Mouse (Mus musculus) stomach, embryonic 15.5 days (tissue): ENCODE data around the gene Nid1. TPM values are rescaled to one million over a fixed set of nuclear protein-coding genes. Genes with fewer than 3 reads are reported as not detected.
A peak's percentile ranks its signal among the peaks of the same experiment; 100 is the strongest.

ENCODE experiments used
- ATAC-seq: fragments of 200-750 bp; cut with Nextera tagmentation; 2 replicates; pipeline ENCODE4 v1.8.0; 2017; ENCODE audit warnings: low read depth, moderate number of reproducible peaks, moderate TSS enrichment; ENCODE audit not compliant: insufficient read depth, low FRiP score
- H3K27ac ChIP-seq: fragments of 300-500 bp; sonication (generic); 2 replicates; pipeline ENCODE4 v1.5.1; 2015; ENCODE audit warnings: mild to moderate bottlenecking, inconsistent platforms
- H3K27me3 ChIP-seq: fragments of 300-500 bp; sonication (generic); replicated peaks from 2 replicates; pipeline ENCODE4 v1.6.1; 2015; ENCODE audit warnings: inconsistent platforms
- H3K36me3 ChIP-seq: fragments of 300-500 bp; sonication (generic); 2 replicates; pipeline ENCODE4 v1.6.1; 2015; ENCODE audit warnings: inconsistent platforms
- H3K4me1 ChIP-seq: fragments of 300-500 bp; sonication (generic); 2 replicates; pipeline ENCODE4 v1.6.1; 2015; ENCODE audit warnings: inconsistent platforms
- H3K4me2 ChIP-seq: fragments of 300-500 bp; sonication (generic); 2 replicates; pipeline ENCODE4 v1.6.1; 2015; ENCODE audit warnings: mild to moderate bottlenecking, inconsistent platforms
- H3K4me3 ChIP-seq: fragments of 300-500 bp; sonication (generic); replicated peaks from 2 replicates; pipeline ENCODE4 v1.5.1; 2015; ENCODE audit warnings: inconsistent platforms
- H3K9ac ChIP-seq: fragments of 300-500 bp; sonication (generic); 2 replicates; pipeline ENCODE4 v1.6.1; 2015; ENCODE audit warnings: inconsistent platforms
- H3K9me3 ChIP-seq: fragments of 300-500 bp; sonication (generic); 2 replicates; pipeline ENCODE4 v1.6.1; 2016; ENCODE audit warnings: inconsistent platforms
- WGBS: fragments of 180-500 bp; shearing (Covaris S2); methylation state at CpG from one replicate; pipeline ENCODE4 v1.1.7; 2015; 5-methylcytosine and 5-hydroxymethylcytosine counted together
- polyA plus RNA-seq: library from polyadenylated mRNA; unstranded; fragments of >200 nt; fragmentation: Nextera tagmentation; extraction: Ambion mirVana; gene quantifications from 2 replicates; pipeline ENCODE4 v1.2.1, GENCODE M21; 2015

Nid1 gene
- polyA plus RNA-seq, 1 experiment from 2014 or later, result 74.2 TPM

- Histone ChIP-seq H3K27ac (peak overlapping the region; percentile 32; the same call in 1 of the 2 replicates), H3K9ac (no peak overlapping the region), H3K4me1 (no peaks in the 10 kb centered on the region), H3K9me3 (no peaks in the 10 kb centered on the region), H3K36me3 (peaks cover 12% of the 10 kb centered on the region; the same call in 1 of the 2 replicates), H3K27me3 (no peaks in the 10 kb centered on the region), H3K4me3 (no peak overlapping the region), H3K4me2 (no peak overlapping the region)
- WGBS, result 46% methylated on average over 5 of the region's 5 CpGs
- peak; percentile 70; the same call in 1 of the 2 replicates for ATAC-seq
Observed at GRCm38 (mm10) chr13:13481033-13481432, 43.7 kb downstream of the Nid1 start.

- Histone ChIP-seq H3K9ac (no peak overlapping the region), H3K9me3 (no peaks in the 10 kb centered on the region), H3K36me3 (peaks cover 12% of the 10 kb centered on the region; the same call in 1 of the 2 replicates), H3K4me2 (no peak overlapping the region), H3K4me3 (no peak overlapping the region), H3K4me1 (no peaks in the 10 kb centered on the region), H3K27me3 (no peaks in the 10 kb centered on the region), H3K27ac (0 out of 2 replicates have a peak overlapping the region, but pooled peaks have one; percentile 32)
- no peak for ATAC-seq
- WGBS, result 81% methylated on average over 16 of the region's 16 CpGs
Observed at GRCm38 (mm10) chr13:13481875-13482674, 44.7 kb downstream of the Nid1 start.

GRCm38 (mm10) chr13:13484351-13484751 is 47.0 kb downstream of the Nid1 start:
- Histone ChIP-seq H3K4me2 (no peak overlapping the region), H3K4me3 (no peak overlapping the region), H3K27ac (no peak overlapping the region), H3K9me3 (no peaks in the 10 kb centered on the region), H3K36me3 (peaks cover 10% of the 10 kb centered on the region; the same call in 1 of the 2 replicates), H3K4me1 (no peaks in the 10 kb centered on the region), H3K9ac (no peak overlapping the region), H3K27me3 (no peaks in the 10 kb centered on the region)
- no peak for ATAC-seq
- WGBS, result 52% methylated on average over 7 of the region's 7 CpGs

- Histone ChIP-seq H3K4me1 (no peaks in the 10 kb centered on the region), H3K27ac (no peak overlapping the region), H3K9ac (no peak overlapping the region), H3K9me3 (no peaks in the 10 kb centered on the region), H3K36me3 (peaks cover 10% of the 10 kb centered on the region; the same call in 1 of the 2 replicates), H3K4me3 (no peak overlapping the region), H3K27me3 (no peaks in the 10 kb centered on the region), H3K4me2 (no peak overlapping the region)
- WGBS, result 74% methylated on average over 2 of the region's 2 CpGs
- ATAC-seq, result no peak
Observed at GRCm38 (mm10) chr13:13484883-13485282, 47.5 kb downstream of the Nid1 start.

- no peak for ATAC-seq
- no peak overlapping the region for H3K4me3 ChIP-seq
- H3K4me2 ChIP-seq, result no peak overlapping the region
- peaks cover 10% of the 10 kb centered on the region; the same call in 1 of the 2 replicates for H3K36me3 ChIP-seq
- no peak overlapping the region for H3K9ac ChIP-seq
- no peaks in the 10 kb centered on the region for H3K27me3 ChIP-seq
- H3K27ac ChIP-seq, result no peak overlapping the region
- WGBS, result 88% methylated on average over 4 of the region's 4 CpGs
- no peaks in the 10 kb centered on the region for H3K4me1 ChIP-seq
- H3K9me3 ChIP-seq, result no peaks in the 10 kb centered on the region
Observed at GRCm38 (mm10) chr13:13485682-13486081, 48.3 kb downstream of the Nid1 start.

DNA sequence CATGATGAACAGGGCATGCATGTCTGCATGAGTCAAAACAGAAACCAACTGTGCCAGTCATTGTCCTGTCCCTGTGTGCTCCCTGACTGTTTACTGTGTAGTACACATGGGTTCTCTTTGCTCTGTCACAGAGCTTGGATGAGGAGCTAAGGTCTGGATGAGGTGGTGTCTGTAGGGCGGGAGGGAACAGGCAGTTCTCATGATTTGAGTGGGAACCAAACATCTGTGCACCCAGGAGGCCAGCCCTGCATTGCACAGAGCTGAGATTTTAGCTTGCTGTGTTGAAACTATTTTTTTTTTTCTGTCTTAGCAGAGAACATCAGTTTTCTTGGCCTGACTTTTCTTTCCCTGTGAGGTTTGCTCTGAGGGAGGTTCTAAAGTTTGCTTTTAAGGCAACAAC is 50.5 kb downstream of the Nid1 start:
- ATAC-seq, result no peak
- WGBS, result 76% methylated on average over 1 of the region's 1 CpGs
- H3K4me2 ChIP-seq, result no peak overlapping the region
- H3K4me1 ChIP-seq, result no peaks in the 10 kb centered on the region
- peaks cover 10% of the 10 kb centered on the region; the same call in 1 of the 2 replicates for H3K36me3 ChIP-seq
- no peak overlapping the region for H3K27ac ChIP-seq
- no peaks in the 10 kb centered on the region for H3K9me3 ChIP-seq
- H3K9ac ChIP-seq, result no peak overlapping the region
- H3K27me3 ChIP-seq, result no peaks in the 10 kb centered on the region
- no peak overlapping the region for H3K4me3 ChIP-seq

DNA sequence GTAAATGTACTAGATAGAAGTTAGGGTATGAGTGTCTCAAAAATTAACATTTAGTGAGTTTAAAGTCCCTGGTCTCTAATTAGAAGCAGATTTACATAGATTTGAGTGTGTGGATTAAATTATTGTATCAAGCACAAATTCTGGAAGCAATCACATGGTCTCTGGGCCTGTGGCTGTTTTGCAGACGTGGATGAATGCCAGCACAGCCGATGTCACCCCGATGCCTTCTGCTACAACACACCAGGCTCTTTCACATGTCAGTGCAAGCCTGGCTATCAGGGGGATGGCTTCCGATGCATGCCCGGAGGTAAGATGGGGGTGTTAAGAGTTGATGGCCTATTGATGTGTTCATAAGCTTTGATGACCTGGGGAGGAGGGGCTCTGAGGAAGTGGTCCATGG is 52.5 kb downstream of the Nid1 start:
- no peaks in the 10 kb centered on the region for H3K9me3 ChIP-seq
- H3K9ac ChIP-seq, result no peak overlapping the region
- no peaks in the 10 kb centered on the region for H3K4me1 ChIP-seq
- H3K27me3 ChIP-seq, result no peaks in the 10 kb centered on the region
- H3K27ac ChIP-seq, result no peak overlapping the region
- WGBS, result 79% methylated on average over 5 of the region's 5 CpGs
- no peak for ATAC-seq
- no peak overlapping the region for H3K4me3 ChIP-seq
- H3K36me3 ChIP-seq, result 0 out of 2 replicates have a peak, but pooled peaks cover 7% of the 10 kb centered on the region
- H3K4me2 ChIP-seq, result no peak overlapping the region

- Histone ChIP-seq H3K4me1 (no peaks in the 10 kb centered on the region), H3K27ac (no peak overlapping the region; the same call in 1 of the 2 replicates)
- ATAC-seq, result no peak
Observed at GRCm38 (mm10) chr13:13492151-13492550, 54.8 kb downstream of the Nid1 start.

DNA sequence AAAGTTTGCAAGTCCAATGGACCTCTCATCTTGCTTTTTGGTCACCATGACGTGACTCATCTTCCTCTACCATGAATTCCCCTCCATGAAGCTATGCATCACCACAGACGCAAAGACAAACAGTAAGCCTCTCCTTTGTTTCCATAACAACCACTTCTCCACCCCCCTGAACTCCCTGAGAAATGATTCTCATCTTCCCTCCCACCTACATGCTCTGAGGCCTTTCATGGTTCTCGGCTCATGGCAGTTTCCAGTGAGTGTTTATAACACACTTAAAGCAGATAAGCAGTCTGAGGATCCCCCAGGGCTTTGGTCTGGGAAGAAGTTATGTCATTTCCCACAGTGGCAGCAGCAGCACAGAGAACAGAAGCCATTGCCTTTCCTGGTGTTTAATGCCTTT is 56.2 kb downstream of the Nid1 start:
- no peaks in the 10 kb centered on the region for H3K4me1 ChIP-seq

More at GRCm38 (mm10) chr13:13492151-13492550, 54.8 kb downstream of the Nid1 start:
- H3K36me3 ChIP-seq, result 0 out of 2 replicates have a peak, but pooled peaks cover 7% of the 10 kb centered on the region
- no peaks in the 10 kb centered on the region for H3K27me3 ChIP-seq
- no peak overlapping the region for H3K4me3 ChIP-seq
- H3K9me3 ChIP-seq, result no peaks in the 10 kb centered on the region
- H3K9ac ChIP-seq, result no peak overlapping the region
- H3K4me2 ChIP-seq, result no peak overlapping the region
- 39% methylated on average over 2 of the region's 2 CpGs for WGBS

DNA sequence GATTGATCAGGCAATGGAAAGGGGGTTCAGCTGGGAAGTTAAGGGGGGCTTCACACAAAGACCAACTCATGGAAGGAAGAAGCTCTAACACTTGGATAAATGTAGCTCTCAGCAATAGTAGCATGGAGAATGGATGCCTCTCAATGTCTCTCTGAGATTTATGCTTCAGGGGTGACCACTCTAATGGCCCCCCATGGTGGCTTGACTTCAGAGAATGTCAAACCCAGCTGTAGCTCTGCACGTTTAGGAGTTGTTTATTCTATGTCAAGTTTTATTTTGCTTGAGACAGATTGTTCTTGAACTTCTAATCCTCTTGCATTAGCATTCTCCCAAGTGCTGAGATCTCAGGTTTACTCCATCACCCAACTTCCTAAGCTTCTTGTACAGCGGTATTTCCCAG is 60.7 kb downstream of the Nid1 start:
- no peaks in the 10 kb centered on the region for H3K9me3 ChIP-seq
- H3K27ac ChIP-seq, result no peak overlapping the region
- H3K4me1 ChIP-seq, result no peaks in the 10 kb centered on the region
- no peak overlapping the region for H3K4me2 ChIP-seq
- H3K27me3 ChIP-seq, result no peaks in the 10 kb centered on the region
- H3K9ac ChIP-seq, result no peak overlapping the region
- WGBS, result 40% methylated on average over 2 of the region's 2 CpGs
- ATAC-seq, result no peak
- no peak overlapping the region for H3K4me3 ChIP-seq
- H3K36me3 ChIP-seq, result peaks cover 4% of the 10 kb centered on the region; the same call in 1 of the 2 replicates

More for the DNA sequence above, 56.2 kb downstream of the Nid1 start:
- Histone ChIP-seq H3K36me3 (0 out of 2 replicates have a peak, but pooled peaks cover 4% of the 10 kb centered on the region), H3K4me2 (no peak overlapping the region), H3K9ac (no peak overlapping the region), H3K27ac (no peak overlapping the region), H3K4me3 (no peak overlapping the region), H3K27me3 (no peaks in the 10 kb centered on the region), H3K9me3 (no peaks in the 10 kb centered on the region)
- WGBS, result 44% methylated on average over 3 of the region's 3 CpGs
- no peak for ATAC-seq

DNA sequence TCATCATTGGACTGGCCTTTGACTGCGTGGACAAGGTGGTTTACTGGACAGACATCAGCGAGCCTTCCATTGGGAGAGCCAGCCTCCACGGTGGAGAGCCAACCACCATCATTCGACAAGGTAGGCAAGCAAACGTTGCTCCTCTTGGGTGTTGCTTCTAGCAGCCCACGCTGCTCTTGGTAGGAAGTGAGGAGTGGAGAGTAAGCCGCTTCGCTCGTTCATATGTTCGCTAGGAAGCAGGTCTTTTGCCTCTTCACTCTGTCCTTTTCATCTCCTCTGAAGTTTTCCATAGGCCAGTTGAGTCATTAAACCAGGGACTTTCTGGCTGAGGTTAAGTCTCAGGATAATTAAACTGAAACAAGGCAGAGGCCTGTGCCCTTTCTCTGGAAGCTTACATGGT is 65.1 kb downstream of the Nid1 start:
- 93% methylated on average over 10 of the region's 10 CpGs for whole genome bisulfite sequencing
- Histone ChIP-seq H3K27ac (no peak overlapping the region), H3K4me1 (no peaks in the 10 kb centered on the region), H3K4me3 (no peak overlapping the region), H3K36me3 (peaks cover 7% of the 10 kb centered on the region), H3K9ac (no peak overlapping the region), H3K4me2 (no peak overlapping the region), H3K9me3 (no peaks in the 10 kb centered on the region), H3K27me3 (no peaks in the 10 kb centered on the region)
- no peak for ATAC-seq

- no peaks in the 10 kb centered on the region for H3K4me1 ChIP-seq
Observed at GRCm38 (mm10) chr13:13503695-13504386, 66.5 kb downstream of the Nid1 start.

More at GRCm38 (mm10) chr13:13503695-13504386, 66.5 kb downstream of the Nid1 start:
- no peak overlapping the region for H3K4me2 ChIP-seq
- H3K4me3 ChIP-seq, result no peak overlapping the region
- H3K9me3 ChIP-seq, result no peaks in the 10 kb centered on the region
- ATAC-seq, result no peak
- no peak overlapping the region for H3K9ac ChIP-seq
- 37% methylated on average over 4 of the region's 4 CpGs for WGBS
- no peaks in the 10 kb centered on the region for H3K27me3 ChIP-seq
- H3K36me3 ChIP-seq, result peaks cover 14% of the 10 kb centered on the region
- 0 out of 2 replicates have a peak overlapping the region, but pooled peaks have one; percentile 31 for H3K27ac ChIP-seq
